Mouse (Mus musculus) brain, embryonic 18.5 days (tissue): ENCODE results near the gene Carmil3.

ENCODE experiments used
- DNase-seq: peaks from one replicate; pipeline ENCODE4 v3.0.0-alpha.2; 2012; ENCODE audit warnings: low read depth, low spot score

Carmil3 gene

GRCm38 (mm10) chr14:55492103-55492502, 1.7 kb downstream of the Carmil3 start:
- DNase-seq: no peak

- no peak for DNase-seq
These were observed 5.2 kb downstream of the Carmil3 start for GRCm38 (mm10) chr14:55495509-55496240.

DNA sequence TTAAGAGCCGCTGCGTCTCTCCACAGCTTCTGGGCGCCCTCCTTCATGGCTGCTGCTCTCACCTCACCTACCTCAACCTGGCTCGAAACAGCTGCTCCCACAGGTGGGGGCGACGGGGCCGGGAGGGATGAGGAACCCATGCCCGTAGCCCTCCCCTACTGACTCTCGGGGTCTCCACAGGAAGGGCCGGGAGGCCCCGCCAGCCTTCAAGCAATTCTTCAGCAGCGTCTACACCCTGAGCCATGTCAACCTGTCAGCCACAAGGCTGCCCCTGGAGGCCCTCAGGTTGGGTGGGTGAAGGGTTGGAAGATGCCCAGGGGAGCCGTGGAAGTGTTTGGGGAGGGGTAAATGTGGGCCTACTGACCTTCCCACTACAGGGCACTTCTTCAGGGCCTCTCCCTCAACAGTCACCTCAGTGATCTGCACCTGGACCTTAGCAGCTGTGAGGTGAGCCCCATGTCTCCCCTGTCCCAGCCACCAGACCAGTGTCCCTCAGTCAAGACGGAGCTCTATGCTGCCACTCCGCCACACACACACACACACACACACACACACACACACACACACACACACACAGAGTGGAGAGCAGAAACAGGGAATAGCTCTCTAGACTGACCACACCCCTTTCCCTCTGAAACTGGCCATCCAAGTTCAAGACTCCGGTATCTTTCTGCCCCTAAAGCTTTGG, 6.5 kb downstream of the Carmil3 start:
- DNase-seq: no peak

- DNase-seq: no peak
These were observed 7.0 kb downstream of the Carmil3 start for GRCm38 (mm10) chr14:55497449-55497821.

GRCm38 (mm10) chr14:55505612-55506011, 15.2 kb downstream of the Carmil3 start:
- no peak for DNase-seq

- no peak for DNase-seq
These were observed 17.4 kb downstream of the Carmil3 start for GRCm38 (mm10) chr14:55507801-55508200.

DNA sequence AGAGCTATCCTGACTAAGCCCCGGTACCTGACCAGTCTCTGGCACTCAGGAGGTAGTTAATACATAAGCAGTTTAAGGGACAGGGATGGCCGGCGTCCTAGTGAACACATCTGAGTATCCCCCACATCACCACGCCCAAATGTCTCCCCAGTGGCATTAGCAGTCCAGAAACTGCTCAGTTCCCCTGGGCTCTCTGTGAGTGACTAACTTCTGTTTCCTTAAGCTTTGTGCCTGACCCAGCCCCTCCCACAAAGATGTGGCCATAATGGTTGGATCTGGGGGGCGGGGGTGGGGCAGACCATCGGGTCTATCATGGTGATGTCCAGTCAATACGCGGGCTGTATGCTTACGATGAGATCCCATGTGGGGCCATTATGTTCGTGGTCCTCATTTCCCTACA, 19.1 kb downstream of the Carmil3 start:
- no peak for DNase-seq

DNA sequence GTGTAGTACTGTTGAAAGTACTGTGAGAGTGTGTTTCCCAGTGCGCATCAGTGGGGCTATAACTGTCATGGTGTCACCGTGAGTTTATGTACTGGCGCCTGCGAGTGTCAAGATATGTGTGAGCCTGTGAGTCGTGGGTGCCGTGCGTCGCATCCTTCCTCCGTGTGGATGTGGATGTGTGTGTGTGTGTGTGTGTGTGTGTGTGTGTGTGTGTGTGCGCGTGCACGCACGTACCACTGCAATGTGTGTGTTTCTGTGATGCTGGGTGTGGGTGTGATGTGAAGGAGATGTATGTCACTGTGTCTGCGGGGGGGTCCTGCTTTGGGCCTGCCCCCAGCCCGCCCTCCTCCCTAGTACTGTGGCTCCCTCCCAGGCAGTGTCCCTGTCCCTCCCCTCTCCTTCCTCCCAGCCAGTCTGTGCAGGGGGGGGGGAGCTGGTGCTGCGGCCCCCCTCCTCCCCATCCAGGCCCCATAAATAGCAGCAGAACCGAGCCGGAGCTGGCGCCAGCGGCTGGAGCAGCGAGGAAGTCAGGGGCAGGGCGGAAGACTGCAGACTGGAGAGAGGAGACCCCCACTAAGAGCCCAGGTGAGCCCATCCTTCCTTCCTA, 19.8 kb downstream of the Carmil3 start, which contains the start of gene Cpne6:
Gene Cpne6 (plus strand): TSS at position 321 of the 607 bp plus-strand sequence.
- DNase-seq: no peak

DNA sequence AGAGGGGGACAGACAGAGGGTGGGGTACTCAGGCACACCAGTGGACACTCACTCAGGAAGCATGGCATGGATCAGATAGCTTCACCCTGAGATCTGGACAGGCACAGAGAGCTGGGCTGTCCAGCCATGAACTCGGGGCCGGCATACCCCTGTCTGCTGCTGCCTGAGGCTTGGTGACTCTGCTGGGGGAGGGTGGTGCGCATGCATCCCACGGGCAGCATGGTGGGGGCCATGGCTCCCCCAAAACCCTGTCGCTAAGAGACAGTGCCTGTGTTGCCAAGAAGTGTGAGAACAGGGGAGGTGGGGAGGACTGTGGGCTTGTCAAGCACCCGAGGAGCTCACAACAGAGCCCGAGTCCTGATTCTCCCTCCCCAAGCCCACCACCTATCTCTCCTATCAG, 20.6 kb downstream of the Carmil3 start:
- no peak for DNase-seq

- no peak for DNase-seq
These were observed 23.5 kb downstream of the Carmil3 start for GRCm38 (mm10) chr14:55513927-55514326.

- DNase-seq: no peak
These were observed 25.4 kb downstream of the Carmil3 start for GRCm38 (mm10) chr14:55515846-55516245.

GRCm38 (mm10) chr14:55518897-55519296, 28.4 kb downstream of the Carmil3 start:
- no peak for DNase-seq

GRCm38 (mm10) chr14:55519604-55520003, 29.2 kb downstream of the Carmil3 start:
- DNase-seq: no peak

DNA sequence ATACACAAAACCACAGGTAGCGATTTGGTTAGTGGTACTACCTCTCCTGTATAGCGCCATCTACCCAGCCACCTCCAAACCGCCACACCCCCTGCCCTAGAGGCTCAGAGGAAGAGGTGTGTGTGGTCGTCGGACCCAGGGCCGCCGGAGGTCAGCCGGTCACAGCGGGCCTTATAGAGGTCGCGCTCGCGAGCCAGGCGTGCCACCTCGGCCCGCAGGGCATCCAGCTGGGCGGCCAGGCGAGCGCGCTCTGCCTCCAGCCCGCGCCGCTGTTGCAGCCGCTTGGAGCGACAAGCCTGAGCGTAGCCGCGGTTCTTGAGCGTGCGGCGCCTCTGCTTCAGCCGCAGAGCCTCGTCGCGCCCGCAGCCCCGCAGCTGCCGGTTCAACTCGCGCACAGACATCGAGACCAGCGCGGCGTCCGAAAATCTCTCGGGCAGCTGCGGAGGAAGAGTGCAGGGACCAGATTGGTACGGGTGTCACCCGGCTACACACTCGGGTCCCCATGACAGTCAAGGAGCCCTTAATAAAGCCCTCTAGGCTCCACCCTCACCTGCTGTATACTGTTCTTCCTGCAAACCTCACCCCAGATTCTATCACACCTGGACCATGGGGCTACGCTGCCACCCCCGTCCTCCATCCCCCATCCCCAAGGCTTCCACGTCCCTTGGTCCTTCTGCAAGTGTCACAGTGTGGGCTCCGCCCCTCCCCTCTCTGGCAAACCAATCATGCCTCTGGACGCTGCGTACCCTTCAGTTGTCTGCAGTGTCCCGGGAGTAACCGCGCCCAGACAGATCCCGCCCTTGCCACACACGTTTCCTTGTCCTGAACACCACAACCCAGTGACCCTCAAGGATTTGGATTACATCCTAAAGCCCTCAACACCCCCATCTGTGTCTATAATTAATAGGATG, 30.3 kb downstream of the Carmil3 start:
- DNase-seq: no peak

DNA sequence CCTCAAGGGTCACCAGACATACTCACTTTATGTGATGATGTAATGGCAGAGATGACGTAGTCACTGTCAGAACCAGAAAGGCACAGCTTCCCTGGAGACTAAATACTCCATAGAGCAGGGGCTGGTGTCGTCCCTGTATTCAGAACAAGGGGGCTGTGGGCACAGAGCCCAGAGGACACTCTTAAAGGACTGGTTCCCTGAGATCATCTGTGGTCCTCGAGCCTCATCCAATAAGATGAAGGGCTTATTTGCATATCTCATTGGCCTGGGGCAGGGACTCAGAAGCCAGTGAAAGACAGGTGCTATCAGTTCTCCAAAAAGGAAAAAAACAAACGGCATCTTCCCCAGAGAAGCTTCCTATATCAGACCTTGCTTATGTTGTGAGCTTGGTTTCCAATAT, 33.6 kb downstream of the Carmil3 start:
- no peak for DNase-seq

- no peak for DNase-seq
These were observed 34.3 kb downstream of the Carmil3 start, which contains the start of gene Nrl for GRCm38 (mm10) chr14:55524785-55525184. Nrl (minus strand) TSS chr14:55524981.

GRCm38 (mm10) chr14:55526674-55527073, 36.2 kb downstream of the Carmil3 start:
- DNase-seq: no peak

- DNase-seq: no peak
These were observed 37.5 kb downstream of the Carmil3 start for GRCm38 (mm10) chr14:55527940-55528339.

GRCm38 (mm10) chr14:55536116-55536745, 45.8 kb downstream of the Carmil3 start:
- DNase-seq: no peak

DNA sequence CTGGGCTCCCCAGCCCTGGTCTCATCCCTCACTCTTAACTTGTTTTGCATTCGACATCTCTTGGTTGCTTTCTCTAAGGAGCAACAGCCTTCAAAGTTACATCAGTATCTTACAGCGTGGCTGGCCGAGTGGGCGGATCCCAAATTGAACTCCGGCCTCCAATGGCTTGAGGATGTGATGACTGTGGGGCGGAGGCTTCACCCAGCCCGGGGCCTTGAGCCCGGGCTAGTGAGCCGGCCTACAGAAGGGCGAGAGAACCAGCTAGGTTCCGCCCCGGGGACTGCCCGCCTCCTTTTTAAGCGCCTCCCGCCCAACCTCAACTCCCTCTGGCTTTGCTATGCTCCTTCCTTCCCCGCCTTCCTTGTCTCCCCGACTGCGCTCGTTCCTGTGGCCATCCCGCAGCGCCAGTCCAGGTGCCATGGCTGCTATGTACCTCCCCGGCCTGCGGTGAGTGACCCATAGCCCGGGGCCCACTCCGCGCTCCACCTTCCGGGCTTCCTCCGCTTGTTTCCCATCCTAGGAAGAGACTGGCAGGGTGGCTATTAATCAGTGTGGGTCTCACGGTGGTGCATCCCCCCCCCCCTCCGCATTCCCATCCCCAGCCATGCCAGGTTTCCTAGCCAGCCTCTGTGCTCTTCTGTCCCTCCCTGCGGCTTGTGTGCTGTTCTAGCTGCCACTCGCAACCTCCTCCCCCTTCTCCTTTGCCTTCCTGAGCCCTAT, 49.8 kb downstream of the Carmil3 start, which contains the start of gene Pck2:
Gene Pck2 (plus strand): TSS at position 200 of the 720 bp plus-strand sequence.
- DNase-seq: no peak
